Mouse (Mus musculus): ENCODE measurements at regions not wholly inside any gene's neighbourhood (a gene's known extent, or its start where the extent isn't known, plus 50 kb on each side); places are given as distances from the start of the nearest gene placed in this dataset.

- no peak for TF ChIP-seq ELF1 (IDR thresholded peaks at IDR 0.05; ENCODE audit: low read depth, low read length)
- TF ChIP-seq ZMIZ1 (IDR thresholded peaks at IDR 0.05; ENCODE audit: low read depth, low read length), result no peak
- TF ChIP-seq SMC3 (IDR thresholded peaks at IDR 0.05; ENCODE audit: low read depth, low read length), result no peak
- TF ChIP-seq CTCF (IDR thresholded peaks at IDR 0.05 in 2 of 3, conservative IDR thresholded peaks at IDR 0.05 in 1 of 3; ENCODE audit: control insufficient read depth in 1 of 3, insufficient read depth in 1 of 3, low read depth in 2 of 3, low read length in 3 of 3, poor library complexity in 1 of 3, severe bottlenecking in 1 of 3), result no peak
- no peak for TF ChIP-seq POLR2A (IDR thresholded peaks at IDR 0.05; ENCODE audit: control insufficient read depth in 1 of 2, insufficient read depth in 1 of 2, low read depth in 1 of 2, low read length in 2 of 2, poor library complexity in 1 of 2)
- no peak for TF ChIP-seq RCOR1 (IDR thresholded peaks at IDR 0.05; ENCODE audit: low read depth, low read length)
- TF ChIP-seq CHD1 (IDR thresholded peaks at IDR 0.05; ENCODE audit: low read depth, low read length), result no peak
- no peak for TF ChIP-seq EP300 (IDR thresholded peaks at IDR 0.05; ENCODE audit: low read depth in 1 of 2, low read length in 2 of 2)
- no peak for TF ChIP-seq TBP (IDR thresholded peaks at IDR 0.05; ENCODE audit: low read depth, low read length)
- TF ChIP-seq MYC (IDR thresholded peaks at IDR 0.05; ENCODE audit: low read depth, low read length), result no peak
- no peak for TF ChIP-seq TAL1 (IDR thresholded peaks at IDR 0.05; ENCODE audit: low read length)
- no peak for TF ChIP-seq MEF2A (IDR thresholded peaks at IDR 0.05; ENCODE audit: extremely low read depth, insufficient replicate concordance, low read depth, low read length, poor library complexity, severe bottlenecking)
- no peak for TF ChIP-seq E2F4 (IDR thresholded peaks at IDR 0.05; ENCODE audit: borderline replicate concordance, low read depth, low read length)
- TF ChIP-seq MAX (IDR thresholded peaks at IDR 0.05; ENCODE audit: low read length), result no peak
These were observed 93.5 kb upstream of the Mycn start for GRCm38 (mm10) chr12:13035108-13035741.

Data from MEL (cell line).